Mouse (Mus musculus) telencephalon, adult 2 months (tissue): ENCODE data around the gene Scn3a.

Experiments used
- DNase-seq: peaks from one replicate; pipeline ENCODE4 v3.0.0-alpha.2; 2011; ENCODE audit warnings: low read depth, low spot score

The Scn3a gene

GRCm38 (mm10) chr2:65413746-65414145 lies 153.7 kb downstream of the Scn3a start:
- DNase-seq, result peak; percentile 75
